ENCODE assay signal across 8 mouse cellular contexts in genomic region chr16:78576478-78577084, GRCm38 (mm10). TPM values are rescaled to one million over a fixed set of nuclear protein-coding genes. Genes with fewer than 3 reads are reported as not detected.
DNase-seq lines count a peak whose midpoint lies in the region; ATAC-seq and TF ChIP-seq lines count a peak whose summit lies in the region.

Gene D16Ertd472e (minus strand): TSS chr16:78576708.

- H3K4me3 ChIP-seq in hindbrain, embryonic 15.5 days = peak within 1 kb of the TSS; percentile 79
- H3K4me3 ChIP-seq in left cerebral cortex, adult 2 months = peak within 1 kb of the TSS; percentile 77
- peak within 1 kb of the TSS; percentile 57 for H3K4me3 ChIP-seq in macrophage (ENCODE audit: inconsistent target)

- peak; percentile 94 for DNase-seq in T-cell, adult 2 months (ENCODE audit: low spot score)
- DNase-seq in cerebellum, postnatal 14 days = peak; percentile 72 to 75
- peak; percentile 69 to 72 for DNase-seq in frontal cortex, postnatal 36 days (ENCODE audit: low spot score in 2 of 2)
- DNase-seq in left cerebral cortex, adult 2 months (ENCODE audit: extremely low spot score in 1 of 2, low spot score in 2 of 2) = peak; percentile 76 to 79
- peak; percentile 62 for DNase-seq in retina, postnatal 7 days (ENCODE audit: low read depth, low spot score)
- DNase-seq in urinary bladder, adult 18-20 months (ENCODE audit: low spot score in 2 of 2) = peak; percentile 82 to 85

- peak within 1 kb of the TSS; percentile 68 for H3K4me2 ChIP-seq in hindbrain, embryonic 15.5 days

- no peaks in the 10 kb centered on the region for H3K27me3 ChIP-seq in hindbrain, embryonic 15.5 days

- intact Hi-C loops in left cerebral cortex, adult 2 months (cut with DNase I) = loop anchor here (5.0 kb wide), 1 partner anchor 124 kb away; no protein-coding TSS in a partner anchor

- H3K4me1 ChIP-seq in hindbrain, embryonic 15.5 days (replicated peaks) = peaks cover 19% of the 10 kb centered on the region

- no peak for TF ChIP-seq CTCF in left cerebral cortex, adult 2 months (IDR thresholded peaks at IDR 0.05)

- WGBS in hindbrain, embryonic 15.5 days = under 1% methylated on average over 53 of the region's 70 CpGs
- 2% methylated on average over 70 of the region's 70 CpGs for WGBS in macrophage (ENCODE audit: missing documents)

- peak within 1 kb of the TSS; percentile 54 for H3K9ac ChIP-seq in hindbrain, embryonic 15.5 days

- ATAC-seq in hindbrain, embryonic 15.5 days (ENCODE audit: low FRiP score, low read depth) = peak; percentile 98

- H3K79me2 ChIP-seq in macrophage (ENCODE audit: inconsistent target) = no peaks in the 10 kb centered on the region

- no peaks in the 10 kb centered on the region for H3K9me3 ChIP-seq in hindbrain, embryonic 15.5 days

- no peaks in the 10 kb centered on the region for H3K36me3 ChIP-seq in hindbrain, embryonic 15.5 days
- H3K36me3 ChIP-seq in macrophage (ENCODE audit: inconsistent target) = no peaks in the 10 kb centered on the region

- H3K27ac ChIP-seq in hindbrain, embryonic 15.5 days (replicated peaks) = peak within 1 kb of the TSS; percentile 81
- H3K27ac ChIP-seq in left cerebral cortex, adult 2 months = peak within 1 kb of the TSS; percentile 82
- peak within 1 kb of the TSS; percentile 54 for H3K27ac ChIP-seq in macrophage

RNA-seq across cellular contexts. Expression of gene D16Ertd472e, which starts in this region (rescaled TPM):
- 6.4 and 7.9 TPM in 2 replicates for polyA plus RNA-seq in hindbrain, embryonic 15.5 days (2015; fragmentation: Nextera tagmentation; extraction: Ambion mirVana)
- 1 to 10 TPM; 7.6 to 8.4 TPM for total RNA-seq in left cerebral cortex, adult 2 months (2021)
- total RNA-seq in macrophage (2018; cell fraction: chromatin; rRNA removed) = 1 to 10 TPM in 18 of 26 experiments, under 1 TPM in 8; 0.58 to 5.4 (median 1.5) TPM
- 1 to 10 TPM in 25 of 26 experiments, under 1 TPM in 1; 0.85 to 5.7 (median 1.5) TPM for total RNA-seq in macrophage (2018; cell fraction: cytosol; rRNA removed)
- 1 to 10 TPM in 23 of 26 experiments, under 1 TPM in 3; 0.71 to 8.8 (median 1.8) TPM for total RNA-seq in macrophage (2018; cell fraction: nucleus; rRNA removed)
- polyA plus RNA-seq in macrophage (2018) = 1.3 to 1.7 TPM (median 1.4 TPM) in 3 replicates

Comparison
In these comparisons a context has a peak if more than half of its experiments do, and no peak if none do; other contexts are left out.
1. Peak in every context shown above with its lines: DNase-seq, ATAC-seq, H3K4me3 ChIP-seq and H3K27ac ChIP-seq.